Mouse (Mus musculus) hematopoietic stem cell, adult 5-6 weeks (primary cell): ENCODE results near the gene Tdrd12. TPM values are rescaled to one million over a fixed set of nuclear protein-coding genes. Genes with fewer than 3 reads are reported as not detected.

ENCODE experiments used
- ATAC-seq, 2 experiments: fragments of 125-278 bp in 1 of 2; replicated peaks in 1 of 2; 2 replicates each; pipeline ENCODE4 v1.8.0; 2016 to 2017; ENCODE audit warnings: inconsistent platforms in 2 of 2, mild to moderate bottlenecking in 2 of 2, moderate number of reproducible peaks in 2 of 2, low read depth in 1 of 2, moderate TSS enrichment in 1 of 2; ENCODE audit not compliant: low FRiP score in 2 of 2, poor library complexity in 2 of 2, severe bottlenecking in 2 of 2, insufficient read depth in 1 of 2, low TSS enrichment in 1 of 2
- total RNA-seq: library from RNA; stranded (forward); fragments of 172-1452, 232-1000 nt; gene quantifications from 2 replicates; pipeline ENCODE4 v1.2.3, GENCODE M21; 2017

Tdrd12 gene
- total RNA-seq, 1 experiment from 2014 or later = not detected

DNA sequence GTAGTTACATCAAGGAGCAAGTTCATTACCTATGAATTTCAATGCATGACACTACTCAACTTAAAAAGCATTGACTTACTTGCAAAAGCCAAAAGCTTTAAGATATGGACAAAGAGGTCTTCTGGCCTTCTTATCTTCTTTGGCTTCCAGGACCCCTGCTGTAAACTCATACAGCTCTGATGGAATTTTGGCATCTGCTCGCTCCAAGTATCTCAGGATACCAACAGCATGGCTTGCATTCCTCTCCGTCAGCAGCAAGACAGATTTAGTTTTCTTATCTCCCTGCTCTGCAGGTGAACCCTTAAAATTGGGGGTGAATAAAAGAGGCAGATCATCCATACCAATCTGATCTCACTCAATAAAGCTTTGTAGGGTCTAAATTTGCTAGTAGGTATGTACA is 52.4 kb downstream of the Tdrd12 start:
- ATAC-seq = no peak

DNA sequence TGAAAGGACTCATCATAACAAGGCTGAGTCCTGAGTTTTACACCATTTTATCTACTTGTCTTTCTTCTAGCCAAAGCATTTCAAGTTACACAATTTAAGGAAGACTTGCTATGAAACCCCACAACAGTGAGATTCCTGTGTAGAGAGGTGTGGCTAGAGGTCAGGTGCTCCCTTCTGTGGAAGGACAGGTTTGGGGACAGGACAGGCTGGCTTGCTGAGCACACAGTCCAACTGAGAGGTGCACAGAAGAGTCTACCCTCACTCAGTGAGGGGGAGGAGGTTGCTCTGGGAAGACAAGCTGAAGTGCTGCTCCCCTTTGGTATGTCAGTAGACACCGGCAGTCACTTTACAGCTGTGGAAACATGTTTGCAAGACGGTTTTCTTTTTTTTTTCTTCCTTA is 61.1 kb downstream of the Tdrd12 start:
- no peak for ATAC-seq

DNA sequence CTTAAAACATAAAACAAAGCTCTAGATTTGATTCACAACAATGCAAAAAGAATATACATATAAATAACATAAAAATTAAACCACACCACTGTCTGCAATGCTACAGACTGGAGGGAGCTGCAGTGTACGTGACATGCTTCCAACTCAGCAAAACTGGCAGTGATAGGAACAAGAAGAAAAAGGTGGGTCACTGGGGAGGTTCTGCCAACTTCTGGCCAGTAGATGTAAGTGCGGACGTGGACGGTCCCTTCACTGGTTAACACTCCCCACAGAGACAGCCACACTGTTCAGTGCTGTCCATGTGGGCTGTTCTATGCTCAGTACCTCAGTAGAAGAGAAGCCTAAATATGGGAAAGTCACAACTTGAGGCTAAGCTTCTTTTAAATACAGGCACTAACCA is 66.8 kb downstream of the Tdrd12 start:
- ATAC-seq = no peak

DNA sequence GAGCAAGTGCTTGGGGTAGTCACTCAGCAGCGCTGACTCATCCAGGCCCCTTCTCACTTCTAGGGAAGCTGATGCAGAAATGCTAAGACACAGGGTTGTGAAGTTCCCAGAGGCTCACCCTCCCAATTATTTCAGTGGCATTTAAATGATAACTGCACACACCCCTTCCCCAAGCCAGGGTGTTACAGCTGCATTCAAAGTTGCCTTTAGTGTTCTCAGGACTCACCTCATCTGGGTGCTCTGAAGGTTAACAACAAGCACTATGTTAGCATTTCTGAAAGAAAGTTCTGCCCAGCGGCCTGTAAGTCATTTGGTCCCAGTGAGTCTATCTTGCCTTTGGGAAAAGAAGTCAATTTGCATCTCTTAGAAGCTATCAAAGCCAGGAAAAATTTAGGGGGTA is 69.7 kb downstream of the Tdrd12 start:
- ATAC-seq = no peak

DNA sequence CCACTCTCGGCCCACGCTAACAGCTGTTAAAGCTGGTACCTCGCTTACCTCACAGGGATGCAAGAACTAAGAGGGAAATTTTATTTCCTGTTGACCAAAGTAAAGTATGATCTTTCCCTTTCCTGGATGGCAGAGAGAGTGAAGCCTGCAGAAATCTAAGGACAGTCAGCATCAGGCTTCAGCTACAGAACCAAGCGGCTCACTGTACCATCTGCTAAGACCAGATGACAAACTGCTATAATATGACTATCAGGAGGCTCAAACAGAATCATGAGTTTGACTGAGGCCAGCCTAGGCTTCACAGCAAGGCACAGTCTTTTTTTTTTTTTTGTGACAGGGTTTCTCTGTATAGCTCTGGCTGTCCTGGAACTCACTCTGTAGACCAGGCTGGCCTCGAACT is 72.5 kb downstream of the Tdrd12 start:
- ATAC-seq = no peak

DNA sequence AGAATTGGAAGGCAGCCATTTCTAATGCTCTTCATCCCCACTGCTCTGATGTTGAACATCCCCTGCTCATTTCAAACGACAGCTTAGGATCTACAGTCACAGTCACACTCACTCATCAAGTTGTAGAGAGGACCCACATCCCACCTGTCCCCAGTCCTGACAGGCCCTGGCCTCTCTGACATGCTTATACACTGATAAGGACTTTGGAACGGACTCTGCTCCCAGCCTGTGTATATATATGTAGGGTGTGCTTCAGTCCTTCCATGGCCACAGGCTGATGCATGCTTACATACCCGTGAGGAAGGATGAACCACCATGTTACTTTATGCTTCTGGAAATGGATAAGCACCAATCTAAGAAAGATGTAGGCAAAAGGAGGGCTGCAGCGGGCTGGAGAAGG is 76.6 kb downstream of the Tdrd12 start:
- no peak for ATAC-seq

DNA sequence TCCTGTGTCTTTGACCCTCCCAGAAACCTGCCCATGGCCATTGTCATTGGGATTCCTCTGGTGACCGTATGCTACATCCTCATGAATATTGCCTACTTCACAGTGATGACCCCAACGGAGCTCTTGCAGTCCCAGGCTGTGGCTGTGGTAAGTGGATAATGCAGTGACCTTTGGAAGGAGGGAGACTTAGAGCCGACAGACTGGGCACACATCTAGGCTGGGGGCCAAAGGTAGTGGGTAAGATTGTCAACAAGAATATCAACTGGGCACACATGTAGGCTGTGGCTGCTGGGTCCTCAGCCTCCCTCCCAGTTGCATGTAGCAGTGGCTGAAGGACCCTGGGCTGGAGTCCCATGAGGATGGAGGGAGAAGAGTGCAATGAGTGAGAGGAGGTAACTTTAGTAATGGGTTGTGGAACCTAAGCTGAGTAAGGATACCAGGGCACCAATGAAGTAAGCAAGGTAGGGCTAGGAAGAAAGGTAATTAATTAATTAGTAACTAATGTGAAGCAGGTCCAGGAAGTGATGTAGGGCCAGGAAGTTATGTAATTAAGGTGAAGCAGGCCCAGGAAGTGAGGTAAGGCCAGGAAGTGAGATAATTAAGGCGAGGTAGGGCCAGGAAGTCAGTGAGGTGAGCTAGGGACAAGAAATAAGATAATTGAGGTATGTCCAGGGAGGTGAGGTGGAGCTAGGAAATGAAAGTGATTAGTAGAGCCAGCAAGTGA is 81.3 kb downstream of the Tdrd12 start:
- no peak for ATAC-seq

DNA sequence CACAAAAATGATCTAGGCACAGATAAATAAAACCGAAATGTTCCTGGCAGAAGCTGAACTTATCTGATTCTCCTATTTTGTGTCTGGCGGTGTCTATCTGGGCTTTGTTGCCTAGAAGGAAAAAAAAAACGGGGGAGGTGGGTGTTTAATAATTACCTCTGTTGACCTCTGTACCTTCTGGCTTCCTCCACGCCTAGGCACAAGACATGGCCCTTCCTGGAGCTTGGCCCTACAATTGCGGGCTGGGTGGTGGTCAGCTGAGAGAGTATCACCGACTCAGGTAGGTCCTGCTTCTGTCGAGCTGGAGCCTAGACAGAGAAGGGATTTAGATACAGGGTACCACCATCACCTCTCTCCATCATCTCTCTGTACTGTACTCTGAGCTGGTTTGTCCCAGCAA is 88.7 kb downstream of the Tdrd12 start:
- no peak for ATAC-seq

DNA sequence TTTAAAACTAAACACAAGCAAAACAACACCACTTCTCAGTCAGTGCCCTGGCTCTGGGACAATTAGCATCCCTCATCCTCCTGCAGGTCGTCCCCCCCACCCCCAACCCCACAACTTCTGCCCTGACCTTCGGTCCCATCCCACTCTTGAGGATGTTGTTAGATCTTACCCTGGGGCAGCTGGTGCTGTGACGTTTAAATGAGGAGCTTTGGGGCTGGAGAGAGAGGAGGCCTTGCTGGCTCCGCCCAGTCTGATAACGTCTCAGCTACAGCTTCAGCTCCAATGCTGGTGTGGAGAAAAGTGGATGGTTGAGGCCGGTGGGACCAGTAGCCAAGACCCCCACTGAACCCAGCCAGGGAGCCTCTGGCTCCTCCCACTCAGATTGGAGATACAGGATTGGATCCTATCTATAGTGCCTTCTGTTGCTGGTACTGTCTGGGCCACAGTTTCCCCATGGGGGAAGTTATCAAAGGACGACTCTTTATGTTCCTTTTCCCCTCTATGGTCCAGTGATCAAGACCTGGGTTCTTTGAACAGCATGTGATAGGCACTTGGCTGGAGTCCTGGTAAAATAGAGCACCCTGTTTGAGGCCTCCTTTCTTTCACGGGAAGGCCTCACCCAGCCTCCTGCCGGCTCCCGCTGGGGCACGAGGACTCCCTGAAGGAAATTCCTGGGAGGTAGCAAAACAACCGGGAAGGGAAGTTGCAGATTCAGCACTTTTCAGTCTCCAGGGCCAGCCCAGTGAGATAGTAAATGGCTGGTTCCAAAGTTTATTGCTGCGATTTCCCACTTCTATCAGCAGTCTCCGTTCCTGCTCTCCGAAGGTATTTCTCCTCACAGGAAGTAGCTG is 89.3 kb downstream of the Tdrd12 start, which contains the start of gene Slc7a9:
TSS of gene Slc7a9 (plus strand) at position 801 of the 851 bp plus-strand sequence.
- no peak for ATAC-seq

DNA sequence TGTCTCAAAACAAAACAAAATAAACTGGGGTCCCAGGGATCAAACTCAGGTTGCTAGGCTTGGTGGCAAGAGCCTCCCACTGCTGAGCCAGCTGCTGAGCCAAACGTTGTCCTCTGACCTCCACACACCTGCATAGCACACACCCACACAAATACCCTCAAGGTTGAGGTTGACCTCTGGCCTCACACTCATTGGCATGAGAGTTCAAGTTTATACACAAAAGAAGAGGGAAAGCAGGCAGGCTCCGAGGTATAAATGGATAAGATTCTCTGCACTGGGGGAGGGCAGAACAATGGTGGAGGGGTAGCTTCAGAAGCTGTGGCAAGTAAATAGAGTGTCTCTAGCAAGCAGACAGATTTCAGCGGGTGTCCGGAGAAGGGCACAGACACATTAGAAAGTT is 90.0 kb downstream of the Tdrd12 start:
- ATAC-seq = no peak

DNA sequence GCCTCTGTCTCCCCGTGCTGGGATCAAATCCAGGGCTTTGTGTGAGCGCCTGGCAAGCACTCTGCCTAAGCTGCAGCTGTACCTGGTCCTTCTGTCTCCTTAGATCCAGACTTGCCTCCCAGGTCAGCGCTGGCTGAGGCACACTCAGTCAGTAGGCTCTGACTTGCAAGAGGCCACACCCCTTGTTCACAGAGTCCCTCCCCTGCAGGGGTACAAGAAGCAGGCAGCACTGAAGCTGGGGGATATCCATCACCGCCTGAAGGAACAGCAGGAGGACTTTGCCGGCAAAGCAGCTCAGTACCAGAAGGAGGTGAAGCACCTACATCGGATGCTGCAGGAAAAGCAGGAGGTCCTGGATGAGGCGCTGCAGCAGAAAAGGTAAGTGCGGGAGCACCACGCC is 102.3 kb downstream of the Tdrd12 start:
- ATAC-seq = no peak

DNA sequence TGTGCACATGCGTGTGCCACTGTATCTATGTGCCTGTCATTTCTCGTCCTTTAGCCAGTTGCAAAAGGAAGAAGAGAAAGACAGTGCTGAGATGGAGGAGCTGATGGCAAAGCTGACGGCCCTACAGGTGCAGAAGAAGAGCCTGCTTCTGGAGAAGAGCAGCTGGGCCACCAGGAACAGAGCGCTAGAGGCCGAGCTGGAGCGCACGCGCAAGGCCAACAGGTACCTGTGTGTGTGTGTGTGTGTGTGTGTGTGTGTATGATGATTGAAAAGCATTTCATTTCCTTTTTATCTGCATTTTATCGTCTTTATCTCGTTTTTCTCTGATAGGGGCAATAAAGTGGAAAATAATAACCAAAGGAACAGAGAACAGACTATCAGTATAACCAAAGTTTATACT is 109.4 kb downstream of the Tdrd12 start:
- ATAC-seq = no peak

DNA sequence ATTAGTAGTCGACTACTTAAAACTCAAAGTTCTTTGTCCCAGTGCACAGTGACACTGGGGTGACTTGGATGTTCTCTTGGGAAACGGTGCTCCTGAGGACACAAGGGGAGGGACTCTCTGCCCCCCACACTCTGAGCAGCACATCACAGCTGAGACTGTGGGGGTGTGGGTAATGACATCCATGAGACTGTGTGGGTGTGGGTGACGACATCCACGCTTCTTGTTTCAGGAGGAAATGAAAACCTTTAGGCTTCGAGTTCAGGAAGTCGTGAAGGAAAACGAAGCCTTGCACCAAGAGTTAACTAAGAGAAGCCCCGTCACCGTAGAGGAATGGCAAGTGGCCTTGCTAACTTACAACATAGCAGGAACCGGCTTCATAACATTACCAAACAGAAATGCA is 114.5 kb downstream of the Tdrd12 start:
- peak in 1 of 2 experiments; percentile 29; a peak in 1 of 4 replicates for ATAC-seq

Other genes with a start within 250 kb of the Tdrd12 start
- 17.3 and 20.3 TPM in 2 replicates for gene Gpatch1, start 219.3 kb downstream of the Tdrd12 start, total RNA-seq
- not detected in 2 replicates for gene Rhpn2, start 203.6 kb downstream of the Tdrd12 start, total RNA-seq
- 9.4 and 10.0 TPM in 2 replicates for gene Faap24, start 140.9 kb downstream of the Tdrd12 start, total RNA-seq
- 22.2 and 25.0 TPM in 2 replicates for gene Cep89, start 140.7 kb downstream of the Tdrd12 start, total RNA-seq
- not detected in 2 replicates for gene Slc7a9, start 88.9 kb downstream of the Tdrd12 start, total RNA-seq
- gene Nudt19, start 18.6 kb upstream of the Tdrd12 start, total RNA-seq = 49.6 and 52.3 TPM in 2 replicates
- gene Rgs9bp, start 47.8 kb upstream of the Tdrd12 start, total RNA-seq = 0.19 and 0.84 TPM in 2 replicates
- gene Ankrd27, start 48.5 kb upstream of the Tdrd12 start, total RNA-seq = 37.3 and 42.2 TPM in 2 replicates
- 89.5 and 110 TPM in 2 replicates for gene Pdcd5, start 109.8 kb upstream of the Tdrd12 start, total RNA-seq
- gene Dpy19l3, start 216.7 kb upstream of the Tdrd12 start, total RNA-seq = 24.0 and 32.1 TPM in 2 replicates